Mouse (Mus musculus) c-Kit-positive CD71-positive TER-119-positive erythroid progenitor cells, embryonic 14.5 days (primary cell): ENCODE measurements at regions not wholly inside any gene's neighbourhood (a gene's known extent, or its start where the extent isn't known, plus 50 kb on each side); places are given as distances from the start of the nearest gene placed in this dataset.

Source experiments
- DNase-seq: peaks from one replicate; pipeline ENCODE4 v3.0.0-alpha.2; 2013; ENCODE audit warnings: low spot score

DNA sequence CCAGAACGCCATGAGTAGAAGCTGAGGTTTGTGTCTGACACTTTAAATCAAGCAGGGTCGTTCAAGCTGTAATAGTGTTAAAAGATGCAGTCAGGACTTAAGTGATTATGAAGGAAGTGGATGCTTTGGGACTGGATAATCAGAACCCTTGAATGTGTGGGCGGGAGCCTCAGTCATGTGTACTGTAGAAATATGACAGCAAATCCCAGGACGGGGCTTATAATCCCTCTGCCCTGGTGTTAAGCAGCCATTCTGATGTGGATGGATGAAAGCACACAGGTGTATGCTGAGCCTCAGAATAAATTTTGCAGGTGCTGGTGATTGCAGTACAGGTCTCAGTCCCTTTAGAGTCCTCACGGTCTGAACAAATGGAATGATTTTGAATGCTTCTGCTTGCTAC, 290.8 kb upstream of the Alcam start:
- no peak for DNase-seq

DNA sequence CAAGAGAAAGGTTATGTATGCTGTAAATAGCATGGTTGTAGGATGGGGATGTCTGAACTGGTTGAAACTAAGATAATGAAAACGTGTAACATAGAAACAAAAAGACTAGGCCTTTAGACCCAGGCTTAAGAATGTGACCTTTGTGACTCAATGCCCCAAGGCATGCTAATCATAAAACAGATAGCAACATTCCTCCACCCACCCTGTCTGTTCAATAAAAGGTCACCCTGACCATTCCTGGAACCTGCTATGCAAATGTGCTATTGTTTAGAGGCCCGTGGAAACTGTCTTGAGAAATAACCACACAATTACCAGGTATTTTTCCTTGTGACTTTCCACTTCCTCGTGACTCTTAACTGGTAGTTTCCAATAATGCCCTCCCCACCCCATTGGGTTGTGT, 288.3 kb upstream of the Alcam start:
- DNase-seq, result no peak

DNA sequence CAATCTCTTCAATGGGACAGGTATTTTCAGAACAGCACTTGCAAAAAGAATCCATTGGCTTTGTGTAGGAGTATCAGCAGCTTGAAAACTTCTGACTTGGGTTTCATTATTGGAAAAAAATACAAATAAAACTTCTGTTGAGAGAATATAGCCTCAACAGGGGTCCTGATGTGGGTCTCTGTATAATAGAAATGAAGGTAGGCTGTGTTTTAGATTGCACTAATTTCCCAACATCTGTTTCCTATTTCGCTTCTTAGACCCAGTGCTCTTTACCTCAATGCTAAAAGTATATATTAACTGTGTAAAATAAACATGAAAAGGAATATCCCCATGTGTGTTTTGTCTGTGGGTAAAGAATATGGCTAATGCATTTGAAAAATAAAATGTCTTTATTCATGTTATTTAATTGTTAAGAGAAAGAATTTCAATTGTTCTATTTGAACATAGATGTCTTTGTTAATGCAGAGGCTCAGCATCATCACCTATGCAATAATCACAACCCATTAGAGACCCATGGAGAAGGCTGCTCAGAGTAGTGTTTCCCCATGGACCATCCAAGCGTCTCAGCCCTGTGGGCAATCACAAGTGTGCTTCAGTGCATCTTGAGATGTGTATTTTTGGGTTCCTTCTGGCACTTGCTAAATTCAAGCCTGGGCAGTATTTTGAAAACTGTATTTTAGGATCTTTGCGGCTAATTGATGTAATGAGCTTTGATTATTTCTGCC, 272.4 kb upstream of the Alcam start:
- DNase-seq, result no peak

DNA sequence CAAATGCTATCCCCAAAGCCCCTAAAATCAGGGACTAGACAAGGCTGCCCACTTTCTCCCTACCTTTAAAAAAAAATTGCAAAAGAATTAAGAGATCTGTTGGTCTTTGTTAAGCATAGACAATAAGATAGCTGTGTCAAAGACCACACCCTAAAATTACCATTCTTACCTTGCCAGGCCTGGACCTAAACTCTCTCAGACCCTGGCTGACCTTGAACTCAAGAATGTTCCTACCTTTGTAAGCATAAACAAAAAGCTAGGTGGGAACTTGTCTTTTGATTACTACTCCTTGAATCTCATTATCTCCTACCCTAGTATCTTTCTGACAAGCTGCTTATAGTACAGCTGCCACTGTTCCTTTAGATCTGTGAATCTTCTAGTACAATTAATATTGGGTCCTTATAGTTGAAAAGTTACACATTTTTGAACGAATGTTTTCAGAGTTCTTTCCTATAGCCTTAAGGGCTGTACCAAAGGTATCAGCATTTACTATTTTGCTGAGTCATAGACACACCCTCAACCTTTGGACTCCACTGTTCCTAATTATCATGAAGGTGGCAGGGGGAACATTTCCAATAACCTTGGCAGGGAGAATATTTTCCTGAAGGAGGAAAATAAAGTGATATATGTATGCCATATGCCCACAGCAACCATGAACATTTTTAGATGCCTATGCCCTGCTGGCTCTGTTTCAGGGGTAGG, 264.5 kb upstream of the Alcam start:
- no peak for DNase-seq

DNA sequence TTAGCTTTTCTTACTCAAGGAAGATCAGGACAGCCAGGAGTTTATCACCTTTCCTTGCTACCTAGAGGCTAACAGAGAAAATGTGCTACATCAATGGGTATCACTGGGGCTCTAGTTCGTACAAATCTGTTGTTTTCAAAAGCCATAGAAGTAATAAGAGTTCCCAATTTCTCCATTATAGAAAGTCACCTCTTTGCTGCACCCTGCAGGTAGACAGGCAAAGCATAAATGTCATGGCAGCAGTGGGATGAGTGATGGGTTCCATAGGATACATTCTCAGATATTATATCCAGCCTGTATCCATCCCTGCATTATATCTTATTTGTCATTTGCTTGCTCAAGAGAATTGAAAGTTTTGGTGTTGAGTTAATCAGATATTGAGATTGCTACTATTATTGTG, 236.4 kb upstream of the Alcam start:
- DNase-seq, result no peak

DNA sequence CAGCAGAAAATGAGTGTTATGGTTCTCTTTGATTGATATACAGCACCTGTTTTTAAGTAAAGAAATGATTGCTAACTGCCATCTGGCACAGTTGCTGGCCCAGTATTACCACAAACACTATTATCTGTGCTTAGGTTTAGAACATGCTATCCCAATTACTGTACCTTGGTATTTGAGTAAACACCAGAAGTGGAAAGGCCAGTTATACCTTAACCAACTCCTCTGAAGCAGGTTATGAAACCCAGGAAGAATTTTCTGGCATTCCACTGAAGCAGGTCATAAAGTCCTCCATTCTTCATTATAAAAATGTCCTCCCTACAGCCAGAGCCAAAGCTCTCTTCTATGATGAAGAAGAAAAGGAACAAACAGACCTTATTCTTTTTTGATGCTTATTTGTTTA, 201.0 kb upstream of the Alcam start:
- no peak for DNase-seq
